Mouse (Mus musculus): ENCODE measurements around the gene Ankrd52.

Gene Ankrd52

DNA sequence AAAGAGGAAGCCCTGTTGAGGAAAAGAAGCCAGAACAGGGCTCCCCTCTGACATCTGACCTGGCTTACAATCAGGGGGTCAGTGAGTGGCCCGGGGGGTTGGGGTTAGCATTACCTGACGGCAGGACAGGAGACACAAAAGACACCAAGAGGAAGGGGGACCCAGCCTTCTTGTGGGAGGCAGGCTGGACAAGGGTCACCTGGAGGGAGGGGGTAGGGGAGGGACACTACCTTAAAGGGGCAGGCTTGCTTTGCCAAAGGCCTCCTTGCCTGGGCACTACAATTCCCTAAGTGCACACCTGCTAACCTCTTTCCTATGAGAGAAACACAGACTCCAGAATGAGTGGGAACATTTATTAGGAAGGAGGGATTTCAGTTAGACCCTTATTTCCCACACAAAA, 24.1 kb downstream of the Ankrd52 start, which contains the start of gene Slc39a5:
TSS of gene Slc39a5 (minus strand) at position 174 of the 400 bp plus-strand sequence.
- DNase-seq (ENCODE audit: low spot score in 2 of 2), result no peak

DNA sequence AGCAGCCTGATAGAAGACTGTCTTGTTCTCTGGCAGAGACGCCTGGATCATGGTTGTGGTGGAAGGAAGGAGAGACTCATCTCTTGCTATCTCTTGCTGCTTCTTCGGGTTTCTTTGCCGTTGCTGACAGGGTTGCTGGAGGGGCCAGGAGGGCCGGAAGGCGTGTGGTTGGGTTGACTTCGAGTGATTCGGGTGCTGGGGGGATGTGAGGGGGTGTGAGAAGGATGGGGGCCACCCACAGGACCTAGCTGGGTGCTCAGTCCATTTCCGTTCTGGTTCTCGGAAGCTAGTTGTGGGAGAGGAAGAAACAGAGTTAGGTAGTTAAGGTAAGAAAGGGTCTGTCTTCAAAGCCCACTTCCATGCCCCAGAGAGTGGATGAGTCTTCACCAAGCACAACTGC, 24.7 kb downstream of the Ankrd52 start:
- no peak for DNase-seq (ENCODE audit: low spot score in 2 of 2)

DNA sequence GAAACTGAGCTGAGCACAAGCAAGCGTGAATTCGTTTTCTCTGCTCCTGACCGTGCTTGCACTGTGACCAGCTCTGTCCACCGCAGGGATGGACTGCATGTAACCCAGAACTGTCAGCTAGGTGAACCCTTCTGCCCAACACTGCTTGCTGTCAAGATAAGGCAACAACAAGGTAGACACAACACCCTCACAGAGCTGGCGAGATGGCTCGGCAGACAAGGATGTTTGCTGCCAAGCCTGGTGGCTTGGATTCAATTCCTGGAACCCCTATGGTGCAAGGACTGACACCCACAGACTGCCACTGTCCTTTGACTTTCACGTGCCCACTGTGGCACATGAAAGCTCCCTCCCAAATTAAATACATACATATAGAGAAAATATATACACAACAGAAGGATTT, 27.0 kb downstream of the Ankrd52 start:
- no peak for DNase-seq (ENCODE audit: low spot score in 2 of 2)

DNA sequence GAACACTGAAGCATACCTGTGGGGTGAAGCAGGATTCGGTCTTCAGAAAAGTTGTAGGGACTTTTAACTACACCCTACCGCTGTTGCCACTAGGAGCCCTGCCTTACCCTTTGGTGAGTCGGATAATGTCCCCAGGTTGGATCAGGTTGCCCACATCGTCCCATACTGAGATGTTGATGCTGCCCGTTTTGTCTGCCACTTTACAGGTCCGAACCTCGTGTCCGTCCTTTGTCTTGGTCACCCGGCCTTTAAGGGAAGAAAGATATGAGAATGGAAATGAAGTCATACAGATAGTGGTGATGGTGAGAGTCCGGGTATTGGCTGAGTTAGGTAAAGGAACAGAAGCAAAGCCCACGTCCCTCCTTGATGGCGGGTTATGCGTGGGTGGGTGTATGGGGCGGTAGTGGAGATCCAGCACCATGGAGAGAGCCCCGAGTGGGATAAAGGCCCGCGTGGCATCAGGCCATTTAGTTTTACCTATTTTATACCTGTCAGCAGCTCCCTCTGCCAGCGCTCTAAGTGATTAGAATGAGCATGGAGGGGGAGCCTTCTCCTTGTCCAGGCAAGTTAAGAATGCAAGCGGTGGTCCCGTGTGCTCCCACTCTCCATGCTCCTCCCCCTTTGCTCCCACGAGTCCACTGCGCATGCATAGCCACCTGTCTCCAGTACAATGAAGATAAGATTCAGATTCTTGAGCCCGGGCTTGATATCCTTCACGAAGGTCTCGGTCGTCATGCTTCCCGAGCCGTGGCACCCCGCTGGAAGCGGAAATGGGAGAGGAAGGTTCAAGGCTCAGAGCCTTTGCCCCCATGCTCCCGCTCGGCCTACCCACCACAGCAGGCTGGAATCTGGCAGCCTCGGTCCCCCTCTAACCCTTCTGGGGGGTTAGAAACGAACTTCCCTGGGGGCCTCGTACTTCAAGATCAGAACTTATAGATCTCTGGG, 31.9 kb downstream of the Ankrd52 start:
- peak in 1 of 2 experiments; percentile 48 for DNase-seq (ENCODE audit: low spot score in 2 of 2)

DNA sequence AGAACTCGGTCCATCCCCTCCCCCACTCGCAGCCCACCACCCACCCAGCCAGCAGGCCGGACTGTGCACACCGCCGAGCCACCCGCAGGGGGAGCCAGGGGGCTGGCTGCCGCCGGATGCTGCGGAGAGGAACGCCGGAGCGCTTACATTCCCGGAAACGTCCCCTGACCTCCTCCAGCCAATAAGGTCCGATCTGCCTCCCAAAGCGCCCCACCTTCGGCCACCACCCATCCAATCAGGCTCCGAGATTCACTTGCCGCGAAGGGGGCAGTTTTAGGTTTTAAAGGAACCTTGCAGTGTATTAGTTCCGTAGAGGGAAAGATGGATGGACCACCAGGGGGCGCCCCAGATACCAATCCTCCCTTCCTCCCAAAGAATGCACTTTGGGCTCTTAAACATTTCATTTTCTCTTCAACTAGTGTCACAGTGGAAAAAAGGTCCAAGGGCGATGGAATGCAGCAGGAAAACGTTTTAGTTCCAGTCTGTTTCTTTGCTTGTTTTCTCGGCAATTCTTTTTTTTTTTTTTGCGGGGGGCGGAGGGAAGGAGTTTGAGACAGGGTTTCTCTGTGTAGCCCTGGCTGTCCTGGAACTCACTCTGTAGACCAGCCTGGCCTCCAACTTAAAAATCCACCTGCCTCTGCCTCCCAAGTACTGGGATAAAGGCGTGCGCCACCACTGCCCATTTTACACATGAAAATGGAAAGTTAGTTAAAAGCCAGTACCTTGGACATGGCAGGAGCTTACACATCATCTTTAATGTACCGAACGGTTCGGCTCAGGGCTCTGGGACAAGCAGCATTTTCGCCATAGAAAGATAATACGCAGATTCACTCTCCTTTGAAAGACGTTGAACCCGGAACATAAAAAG, 33.0 kb downstream of the Ankrd52 start:
- DNase-seq (ENCODE audit: low spot score in 2 of 2), result peak; percentile 96 to 98

DNA sequence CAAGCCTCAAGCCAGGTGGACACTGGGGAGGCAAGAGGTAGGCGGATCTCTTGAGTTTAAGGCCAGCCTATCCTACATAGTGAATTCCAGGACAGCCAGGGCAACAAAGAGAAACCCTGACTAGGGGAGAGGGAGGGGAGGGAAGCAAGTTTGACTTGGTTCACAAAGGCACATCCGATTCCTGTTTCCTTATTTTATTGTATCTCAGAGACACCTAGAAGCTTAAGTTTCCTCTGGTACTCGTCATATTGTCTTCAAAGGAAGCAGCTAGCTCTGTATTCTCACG, 33.6 kb downstream of the Ankrd52 start:
- no peak for DNase-seq (ENCODE audit: low spot score in 2 of 2)

DNA sequence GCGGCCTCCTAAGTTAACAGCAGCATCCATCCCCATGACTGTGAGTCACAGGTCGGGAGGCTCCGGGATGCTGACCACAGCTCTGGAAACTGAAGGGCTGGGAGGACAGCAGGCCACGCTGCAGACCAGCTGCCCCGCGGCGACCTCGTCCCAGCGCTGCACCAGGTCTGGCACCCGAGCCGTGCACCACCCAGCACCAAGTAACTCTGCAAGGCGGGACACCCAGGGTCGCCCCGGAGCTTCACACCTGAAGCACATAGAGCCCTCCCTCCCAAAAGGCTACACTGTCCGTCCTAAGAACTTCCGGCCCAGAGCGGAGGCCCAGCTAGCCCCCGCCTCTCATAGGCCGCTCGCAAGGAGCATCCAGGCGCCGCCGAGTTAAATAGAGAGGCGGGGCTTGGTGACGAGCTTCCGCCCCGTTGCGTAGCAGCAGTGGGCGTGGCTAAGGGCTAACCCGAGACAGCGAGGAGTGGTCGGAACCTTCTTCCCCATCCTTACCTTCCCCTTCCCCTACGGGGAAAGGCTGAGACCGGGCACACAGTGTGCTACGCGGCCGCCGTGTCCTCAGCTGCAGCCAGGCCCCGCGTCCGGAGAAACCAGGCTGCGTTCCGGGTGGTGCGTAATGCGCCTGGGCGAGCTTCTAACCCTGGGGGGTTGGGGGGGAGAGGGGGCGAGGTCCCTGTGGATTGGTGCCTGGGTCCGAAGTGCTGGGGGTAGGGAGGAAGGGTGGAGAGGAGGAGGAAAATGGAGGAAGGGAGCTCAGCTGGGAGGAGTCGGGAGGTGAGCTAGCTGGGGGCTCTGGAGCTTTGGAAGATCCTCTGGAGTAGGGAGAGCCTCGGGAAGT, 34.5 kb downstream of the Ankrd52 start, which contains the start of the genes Nabp2 and Rnf41:
TSS of gene Nabp2 (minus strand) at position 282 of the 844 bp plus-strand sequence.
TSS of gene Rnf41 (plus strand) at position 447 of the 844 bp plus-strand sequence.
- peak; percentile 97 for DNase-seq (ENCODE audit: low spot score in 2 of 2)

DNA sequence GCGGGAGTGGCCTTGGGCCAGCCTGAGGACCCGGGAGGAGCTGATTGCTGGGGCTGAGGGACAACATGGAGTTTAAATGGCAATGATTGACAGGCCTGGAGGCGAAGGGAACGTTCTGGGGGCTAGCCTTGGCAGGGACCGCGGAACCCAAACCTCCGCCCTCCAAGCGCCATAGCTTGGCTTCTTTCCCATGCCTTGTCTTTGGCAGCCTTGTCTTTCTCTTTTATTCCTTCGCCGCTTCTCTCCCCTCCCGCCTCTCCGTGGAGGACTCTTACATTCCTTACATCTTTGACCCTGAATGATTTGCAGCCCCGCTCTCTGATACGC, 35.1 kb downstream of the Ankrd52 start:
- peak; percentile 45 to 48 for DNase-seq (ENCODE audit: low spot score in 2 of 2)

DNA sequence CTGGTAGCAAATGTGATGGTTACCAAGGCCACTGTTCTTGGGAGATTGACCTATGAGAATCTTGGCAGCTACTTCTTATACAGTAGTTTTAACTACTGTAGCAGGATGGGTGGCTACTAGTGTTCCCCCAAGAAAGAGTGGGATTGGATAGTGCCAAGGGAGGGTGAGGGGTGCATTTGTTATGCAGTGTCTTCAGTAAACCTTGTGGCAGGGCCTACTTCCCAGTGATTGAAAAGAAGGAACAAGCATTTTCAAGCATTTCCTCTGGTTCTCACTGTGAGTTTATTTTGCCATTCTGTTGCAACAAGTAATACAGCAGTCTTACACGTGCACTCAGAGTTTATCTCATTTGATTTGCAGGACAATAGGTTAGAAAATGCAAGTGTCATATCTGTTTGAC, 35.6 kb downstream of the Ankrd52 start:
- DNase-seq (ENCODE audit: low spot score in 2 of 2), result no peak

DNA sequence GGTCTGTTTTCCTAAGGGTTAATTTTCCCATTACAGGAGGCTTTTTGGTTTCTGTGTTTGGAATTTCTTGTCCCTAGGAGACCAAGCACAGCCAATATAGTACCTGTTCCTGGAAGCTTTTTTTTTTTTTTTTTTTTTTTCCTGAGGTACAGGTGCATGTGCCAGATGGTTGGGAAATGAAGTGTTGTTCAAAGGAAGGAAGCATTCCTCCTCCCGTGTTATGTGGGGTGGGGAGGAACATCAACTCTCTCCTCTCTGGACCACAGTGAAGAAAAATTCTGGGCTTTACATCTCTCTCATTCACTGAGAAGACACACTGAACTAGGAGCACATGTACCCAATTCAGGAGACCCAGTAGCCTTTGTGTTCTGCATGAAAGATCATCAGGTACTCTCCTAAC, 36.2 kb downstream of the Ankrd52 start:
- DNase-seq (ENCODE audit: low spot score in 2 of 2), result no peak

DNA sequence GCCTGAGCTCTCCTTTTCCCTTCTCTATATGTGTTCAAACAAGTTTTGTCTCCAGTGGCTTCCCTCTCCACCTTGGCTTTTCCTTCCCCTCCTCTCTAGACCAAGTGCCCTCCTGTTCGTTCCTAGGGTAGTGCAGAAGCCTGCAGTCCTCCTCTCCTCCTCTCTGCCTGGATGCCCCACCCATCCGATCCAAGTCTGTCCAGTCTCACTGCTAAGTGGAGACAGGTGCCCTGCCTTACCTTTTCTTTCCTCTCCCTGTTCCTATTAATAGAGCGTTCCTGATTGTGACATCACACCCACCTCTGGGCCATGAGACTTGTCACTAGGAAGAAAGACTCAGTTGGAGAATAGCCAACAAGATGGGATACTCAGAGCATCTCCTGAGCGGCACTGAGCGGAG, 37.9 kb downstream of the Ankrd52 start:
- no peak for DNase-seq (ENCODE audit: low spot score in 2 of 2)

DNA sequence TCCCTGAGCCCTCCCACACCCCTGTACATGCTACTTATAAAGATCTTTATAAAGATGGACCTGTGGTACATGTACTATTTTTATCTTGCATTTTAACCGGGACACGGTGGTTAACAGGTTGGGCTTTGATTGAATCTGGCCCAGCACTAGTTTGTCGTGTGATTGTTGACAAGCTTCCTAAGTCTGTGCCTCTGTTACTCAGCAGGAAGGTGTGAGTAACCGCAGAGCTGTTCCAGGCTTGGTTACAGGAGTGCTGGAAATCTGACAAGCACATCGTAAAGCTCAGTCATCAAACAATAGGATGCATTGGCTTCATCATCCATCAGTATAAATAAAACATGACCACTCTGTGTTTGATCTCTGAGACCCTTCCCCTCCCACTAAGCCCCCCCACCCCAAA, 45.5 kb downstream of the Ankrd52 start:
- no peak for DNase-seq (ENCODE audit: low spot score in 2 of 2)

DNA sequence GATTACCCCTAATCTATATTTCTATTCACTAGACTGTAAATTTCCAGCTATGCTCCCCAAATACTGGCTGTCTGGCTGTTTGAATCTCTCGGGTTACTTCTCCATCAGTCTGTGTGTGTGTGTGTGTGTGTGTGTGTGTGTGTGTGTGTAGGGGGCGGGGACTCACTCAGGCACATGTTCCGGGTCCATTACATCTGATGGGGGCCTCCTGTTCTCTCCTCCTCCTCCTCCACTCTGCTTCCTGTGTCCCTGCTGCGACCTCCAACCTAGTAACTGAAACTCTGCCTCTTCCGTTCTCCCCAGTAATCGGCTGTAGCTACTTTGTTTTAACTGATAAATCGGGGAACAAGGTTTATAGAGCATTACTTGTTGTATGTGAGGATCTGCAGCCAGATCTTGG, 47.7 kb downstream of the Ankrd52 start:
- DNase-seq (ENCODE audit: low spot score in 2 of 2), result peak in 1 of 2 experiments; percentile 43

DNA sequence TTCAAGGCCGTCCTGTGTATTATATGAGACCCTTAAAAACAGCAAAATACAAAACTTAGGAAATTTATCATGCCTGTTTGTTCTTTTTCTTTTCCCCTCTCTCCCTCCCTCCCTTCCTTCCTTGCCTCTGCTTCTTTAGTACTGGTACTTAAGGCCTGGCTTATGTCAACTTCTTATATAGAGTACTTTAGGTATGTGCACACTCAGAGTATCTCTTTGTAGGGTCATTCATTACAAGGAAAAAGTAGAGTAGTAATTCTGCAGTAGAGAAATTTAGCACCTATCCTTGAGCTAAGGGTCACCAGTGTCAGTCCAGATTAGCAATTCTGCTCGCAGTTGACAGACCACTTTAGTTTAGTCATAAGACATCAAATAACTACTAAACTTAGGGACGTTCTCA, 48.3 kb downstream of the Ankrd52 start:
- DNase-seq (ENCODE audit: low spot score in 2 of 2), result no peak

DNA sequence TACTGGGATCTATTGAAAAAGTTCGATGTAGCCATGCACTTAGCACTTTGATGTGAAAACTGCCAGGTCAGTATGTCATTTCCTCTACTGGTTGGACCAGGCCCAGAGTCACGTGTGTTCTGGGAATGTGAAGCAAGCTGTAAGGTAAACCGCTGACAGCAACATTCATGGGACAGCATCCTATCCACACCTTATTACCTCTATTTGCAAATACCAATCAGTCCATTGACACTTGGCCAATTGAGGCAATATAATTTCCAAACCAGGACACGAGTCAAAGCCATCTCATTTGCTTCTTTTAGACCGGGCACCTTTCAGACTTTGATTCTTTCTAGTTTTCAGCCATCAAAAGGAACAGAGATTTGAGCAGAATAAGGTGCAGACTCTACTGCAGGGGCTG, 52.1 kb downstream of the Ankrd52 start:
- no peak for DNase-seq (ENCODE audit: low spot score in 2 of 2)

DNA sequence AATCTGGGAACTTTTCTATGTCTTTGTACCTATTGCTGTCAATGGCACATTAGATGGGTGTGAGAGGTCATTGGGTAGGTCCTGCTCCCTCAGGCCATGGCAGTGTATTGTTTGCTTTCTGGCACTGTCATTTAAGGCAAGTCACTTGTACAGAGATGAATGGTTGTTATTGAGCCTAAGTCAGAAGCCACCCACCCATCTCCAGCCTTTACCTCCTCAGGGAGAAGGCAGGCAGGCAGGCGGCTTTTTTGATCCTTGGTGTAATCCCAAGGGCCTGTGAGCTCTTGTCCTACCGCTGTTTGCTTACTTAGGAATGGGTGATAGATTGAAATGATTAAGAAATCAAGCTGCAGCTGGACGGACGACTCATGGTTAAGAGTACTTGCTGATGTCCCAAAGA, 52.5 kb downstream of the Ankrd52 start:
- no peak for DNase-seq (ENCODE audit: low spot score in 2 of 2)

DNA sequence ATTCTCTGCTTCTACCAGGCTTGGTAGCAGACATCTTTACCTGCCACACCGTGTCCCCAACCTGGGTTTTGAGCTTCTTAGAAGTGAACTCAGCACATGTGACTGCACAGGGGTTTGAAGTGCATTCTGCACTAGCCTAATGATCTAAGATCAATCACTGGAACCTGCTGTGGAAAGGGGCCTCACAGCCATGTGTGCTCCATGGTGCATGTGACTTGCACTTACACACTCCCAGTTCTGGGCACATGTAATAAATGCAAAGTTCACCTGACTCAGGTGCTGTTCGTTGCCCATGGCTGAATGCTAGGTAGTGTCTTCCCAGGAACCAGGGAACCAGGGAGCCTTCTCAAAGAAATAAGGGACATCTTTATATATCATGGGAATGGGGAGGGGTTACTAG, 56.5 kb downstream of the Ankrd52 start:
- no peak for DNase-seq (ENCODE audit: low spot score in 2 of 2)

DNA sequence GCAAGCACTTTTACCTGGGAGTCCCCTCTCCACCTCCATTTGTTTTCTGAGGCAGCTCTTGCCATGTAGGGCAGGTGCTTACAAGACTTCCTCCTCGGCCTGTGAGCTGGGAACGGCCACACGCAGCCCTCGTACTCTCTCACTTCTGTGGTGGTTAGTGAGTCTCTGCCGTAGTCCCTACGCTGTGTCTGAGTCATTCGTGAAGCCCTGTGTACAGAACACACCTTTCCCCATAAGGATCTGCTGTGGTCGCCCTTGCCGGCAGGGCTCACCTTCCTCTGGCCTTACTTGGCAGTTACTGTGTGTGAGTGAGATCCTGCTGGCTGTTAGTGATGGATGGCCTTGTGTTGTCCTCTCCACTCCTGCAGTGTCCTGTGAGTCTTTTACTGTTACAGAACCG, 57.8 kb downstream of the Ankrd52 start:
- peak in 1 of 2 experiments; percentile 47 for DNase-seq (ENCODE audit: low spot score in 2 of 2)

DNA sequence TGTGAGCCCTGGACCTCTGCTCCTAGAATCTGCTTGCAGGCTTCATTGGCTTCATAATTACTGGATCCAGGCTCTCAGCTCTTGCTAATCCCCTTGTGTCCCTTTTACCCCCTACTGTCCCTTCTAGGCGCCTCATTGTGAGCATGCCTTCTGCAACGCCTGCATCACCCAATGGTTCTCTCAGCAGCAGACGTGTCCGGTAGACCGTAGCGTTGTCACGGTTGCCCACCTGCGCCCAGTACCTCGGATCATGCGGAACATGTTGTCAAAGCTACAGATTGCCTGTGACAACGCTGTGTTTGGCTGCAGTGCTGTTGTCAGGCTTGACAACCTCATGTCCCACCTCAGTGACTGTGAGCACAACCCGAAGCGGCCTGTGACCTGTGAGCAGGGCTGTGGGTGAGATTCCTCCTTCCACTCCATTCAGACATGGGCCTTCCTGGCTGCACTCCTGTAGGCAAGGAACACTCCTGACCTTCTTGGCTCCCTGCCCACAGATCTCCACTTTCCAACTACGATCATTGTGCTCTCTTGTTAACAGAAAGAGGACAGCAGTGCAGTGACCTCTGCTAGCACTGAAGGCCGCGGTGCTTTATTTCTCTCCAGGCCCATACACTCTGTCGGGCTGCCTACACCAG, 58.4 kb downstream of the Ankrd52 start:
- peak in 1 of 2 experiments; percentile 53 for DNase-seq (ENCODE audit: low spot score in 2 of 2)

DNA sequence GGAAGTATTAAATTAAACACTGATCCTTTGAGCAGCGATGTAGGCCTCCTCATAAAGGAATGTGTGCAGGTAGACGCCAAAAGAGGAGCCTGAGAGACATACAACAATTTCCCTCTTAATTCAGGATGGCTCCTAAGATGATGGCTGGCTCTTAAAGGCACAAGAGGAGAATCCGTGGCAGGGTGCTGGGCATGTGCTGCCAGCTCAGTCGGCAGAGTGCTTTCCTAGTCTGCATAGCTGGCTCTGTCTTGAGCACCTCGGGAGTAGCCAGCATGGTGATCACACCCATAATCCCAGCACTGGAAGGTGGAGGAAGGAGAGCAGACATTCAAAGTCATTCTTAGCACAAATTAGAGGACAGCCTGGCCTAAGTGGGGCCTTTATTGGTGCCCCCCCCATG, 59.0 kb downstream of the Ankrd52 start:
- DNase-seq (ENCODE audit: low spot score in 2 of 2), result no peak

DNA sequence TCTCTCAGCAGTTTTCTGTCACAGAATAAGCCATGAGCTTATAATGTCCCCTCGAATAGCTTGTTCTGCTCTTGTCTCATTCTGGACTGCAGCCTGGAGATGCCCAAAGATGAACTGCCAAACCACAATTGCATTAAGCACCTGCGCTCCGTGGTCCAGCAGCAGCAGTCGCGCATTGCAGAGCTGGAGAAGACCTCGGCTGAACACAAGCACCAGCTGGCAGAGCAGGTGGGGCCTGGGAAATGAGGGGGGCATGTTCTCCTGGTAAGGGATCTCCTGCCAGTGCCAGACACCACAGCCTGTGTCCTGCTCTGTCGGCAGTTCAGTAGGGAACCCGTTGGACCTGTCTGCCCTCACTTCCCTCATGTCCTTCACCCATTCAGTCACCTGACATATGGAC, 59.5 kb downstream of the Ankrd52 start:
- peak in 1 of 2 experiments; percentile 37 for DNase-seq (ENCODE audit: low spot score in 2 of 2)
